In the genomic region with DNA sequence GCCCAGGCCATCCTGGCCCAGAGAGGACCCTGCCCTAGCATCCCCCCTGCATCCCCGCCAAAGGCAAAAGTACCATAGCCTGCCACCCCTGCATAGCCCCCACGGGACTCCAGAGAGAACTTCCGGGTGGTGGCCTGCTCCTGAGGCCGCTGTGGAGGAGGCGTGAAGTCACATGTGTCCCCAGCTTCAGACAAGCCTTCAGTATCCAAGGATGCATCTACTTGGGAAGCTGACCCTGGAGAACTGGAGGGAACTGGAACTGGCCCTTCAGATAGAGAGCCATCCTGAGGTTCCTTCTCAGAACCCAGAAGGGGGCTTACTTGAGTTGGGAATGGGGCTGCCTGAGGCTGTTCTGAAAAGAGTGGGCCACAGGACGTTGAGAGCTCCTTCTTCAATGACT, we compare ENCODE assay signal across 12 mouse cellular contexts.
"Had no signal": no experiment of that assay in that cellular context is flagged by ENCODE, and none has a peak within 500 bp of the region (broad histone marks: within the 10 kb centered on the region; RNA-seq: fewer than 3 reads in every experiment).

No protein-coding gene starts in this region.

- H3K36me3 ChIP-seq: kidney, embryonic 15.5 days; limb, embryonic 15.5 days; liver, embryonic 12.5 days; midbrain, embryonic 12.5 days; neural tube, embryonic 13.5 days had no signal

- DNase-seq: kidney, postnatal 14 days; retina, postnatal 1 day; right cerebral cortex, postnatal 4 days; spleen, adult 18-20 months; thymus, postnatal 36 days had no signal

- H3K9ac ChIP-seq: kidney, embryonic 15.5 days; limb, embryonic 15.5 days; liver, embryonic 12.5 days; lung, embryonic 14.5 days; midbrain, embryonic 12.5 days; neural tube, embryonic 13.5 days had no signal

- H3K4me1 ChIP-seq: midbrain, embryonic 12.5 days had no signal

- H3K4me2 ChIP-seq: kidney, embryonic 15.5 days; limb, embryonic 15.5 days; liver, embryonic 12.5 days; lung, embryonic 14.5 days; midbrain, embryonic 12.5 days; neural tube, embryonic 13.5 days had no signal

- H3K4me3 ChIP-seq: kidney, embryonic 15.5 days; limb, embryonic 15.5 days; liver, embryonic 12.5 days; midbrain, embryonic 12.5 days; neural tube, embryonic 13.5 days had no signal

- H3K9me3 ChIP-seq: kidney, embryonic 15.5 days; limb, embryonic 15.5 days; liver, embryonic 12.5 days; midbrain, embryonic 12.5 days; neural tube, embryonic 13.5 days had no signal

- ATAC-seq: liver, embryonic 12.5 days; midbrain, embryonic 16.5 days had no signal

- H3K27ac ChIP-seq: kidney, embryonic 15.5 days; limb, embryonic 15.5 days; liver, embryonic 12.5 days; midbrain, embryonic 12.5 days; neural tube, embryonic 13.5 days had no signal
